Mouse (Mus musculus) hindbrain, embryonic 15.5 days (tissue): ENCODE data around the gene Fn1. TPM values are rescaled to one million over a fixed set of nuclear protein-coding genes. Genes with fewer than 3 reads are reported as not detected.

Experiments used
- ATAC-seq: fragments of 200-750 bp; cut with Nextera tagmentation; 2 replicates; pipeline ENCODE4 v1.8.0; 2017; ENCODE audit warnings: low read depth, moderate number of reproducible peaks, moderate TSS enrichment; ENCODE audit not compliant: low FRiP score
- H3K27ac ChIP-seq: fragments of 300-500 bp; sonication (generic); replicated peaks from 2 replicates; pipeline ENCODE4 v1.5.1; 2015; ENCODE audit warnings: mild to moderate bottlenecking, inconsistent platforms
- H3K27me3 ChIP-seq: fragments of 300-500 bp; sonication (generic); 2 replicates; pipeline ENCODE4 v1.6.1; 2015; ENCODE audit warnings: control low read depth, inconsistent platforms
- H3K36me3 ChIP-seq: fragments of 300-500 bp; sonication (generic); 2 replicates; pipeline ENCODE4 v1.6.1; 2015; ENCODE audit warnings: control low read depth, inconsistent platforms
- H3K4me1 ChIP-seq: fragments of 300-500 bp; sonication (generic); replicated peaks from 2 replicates; pipeline ENCODE4 v1.6.1; 2015; ENCODE audit warnings: control low read depth, inconsistent platforms
- H3K4me2 ChIP-seq: fragments of 300-500 bp; sonication (generic); 2 replicates; pipeline ENCODE4 v1.6.1; 2015; ENCODE audit warnings: moderate library complexity, mild to moderate bottlenecking, inconsistent platforms
- H3K4me3 ChIP-seq: fragments of 300-500 bp; sonication (generic); 2 replicates; pipeline ENCODE4 v1.5.1; 2015; ENCODE audit warnings: mild to moderate bottlenecking, inconsistent platforms
- H3K9ac ChIP-seq: fragments of 300-500 bp; sonication (generic); 2 replicates; pipeline ENCODE4 v1.6.1; 2015; ENCODE audit warnings: inconsistent platforms
- H3K9me3 ChIP-seq: fragments of 300-500 bp; sonication (generic); 2 replicates; pipeline ENCODE4 v1.6.1; 2016; ENCODE audit warnings: control low read depth, inconsistent platforms
- WGBS: fragments of 180-500 bp; shearing (Covaris S2); methylation state at CpG from one replicate; pipeline ENCODE4 v1.1.7; 2015; 5-methylcytosine and 5-hydroxymethylcytosine counted together
- polyA plus RNA-seq: library from polyadenylated mRNA; unstranded; fragments of >200 nt; fragmentation: Nextera tagmentation; extraction: Ambion mirVana; gene quantifications from 2 replicates; pipeline ENCODE4 v1.2.1, GENCODE M21; 2015

Fn1 gene
- polyA plus RNA-seq, 1 experiment from 2014 or later: 36.7 TPM

DNA sequence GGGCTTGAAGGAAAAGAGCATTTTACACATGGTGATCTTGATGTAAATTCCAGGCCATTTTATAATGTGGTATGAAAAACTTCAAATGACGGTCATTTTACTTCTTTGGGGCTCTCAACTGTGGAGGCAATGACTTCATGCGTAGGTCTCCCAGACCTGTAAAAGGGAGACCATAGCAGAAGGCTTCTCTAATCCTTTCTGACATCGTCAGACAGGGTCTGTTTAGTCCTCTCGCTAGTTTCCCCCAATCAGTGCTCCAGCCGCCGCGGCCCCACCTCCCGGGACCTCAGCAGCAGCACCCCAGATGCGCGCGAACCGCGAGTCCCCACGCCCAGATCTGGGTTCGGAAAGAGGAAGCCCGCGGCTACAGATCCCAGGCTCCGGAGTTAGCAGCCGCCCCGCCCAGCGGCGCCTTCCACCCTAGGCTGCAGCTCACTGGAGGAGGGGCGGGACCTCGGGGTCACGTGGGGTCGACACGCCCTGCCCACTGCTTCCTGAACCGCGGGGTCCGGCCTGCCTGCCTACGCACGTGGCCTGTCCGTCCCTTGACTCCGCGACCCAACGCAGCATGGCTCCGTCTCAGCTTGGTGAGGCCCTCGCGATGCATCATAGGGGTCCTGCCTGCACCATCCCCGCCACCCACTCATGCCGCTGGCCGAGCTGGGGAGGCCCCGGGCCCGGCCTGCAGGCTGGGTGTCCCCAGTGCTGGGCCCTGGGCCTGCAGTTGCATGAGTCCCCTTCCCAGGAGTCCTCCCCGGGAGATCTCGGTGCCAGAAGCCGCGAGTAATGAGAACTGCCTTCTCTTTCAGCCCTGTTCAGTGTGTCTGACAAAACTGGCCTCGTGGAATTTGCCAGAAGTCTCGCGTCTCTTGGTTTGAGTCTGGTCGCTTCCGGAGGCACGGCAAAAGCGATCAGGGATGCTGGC lies 96.0 kb downstream of the Fn1 start, which contains the start of gene Atic:
Atic (plus strand) TSS at position 463 of the 925 bp plus-strand sequence.
- H3K9ac ChIP-seq: peak within 1 kb of the TSS; percentile 69
- WGBS: under 1% methylated on average over 54 of the region's 55 CpGs
- peak within 1 kb of the TSS; percentile 74 for H3K27ac ChIP-seq
- H3K9me3 ChIP-seq: no peaks in the 10 kb centered on the region
- peak within 1 kb of the TSS; percentile 93 for H3K4me2 ChIP-seq
- peaks cover 15% of the 10 kb centered on the region; the same call in 1 of the 2 replicates for H3K36me3 ChIP-seq
- no peaks in the 10 kb centered on the region for H3K27me3 ChIP-seq
- H3K4me1 ChIP-seq: peaks cover 18% of the 10 kb centered on the region
- peak within 1 kb of the TSS; percentile 62 for H3K4me3 ChIP-seq
- ATAC-seq: peak; percentile 98

GRCm38 (mm10) chr1:71550626-71551195 lies 102.3 kb downstream of the Fn1 start:
- Histone ChIP-seq H3K27me3 (no peaks in the 10 kb centered on the region), H3K4me1 (no peaks in the 10 kb centered on the region), H3K36me3 (no peaks in the 10 kb centered on the region), H3K9me3 (no peaks in the 10 kb centered on the region), H3K27ac (no peak overlapping the region), H3K4me2 (no peak overlapping the region), H3K4me3 (no peak overlapping the region), H3K9ac (no peak overlapping the region)
- WGBS: 77% methylated on average over 10 of the region's 10 CpGs
- no peak for ATAC-seq

DNA sequence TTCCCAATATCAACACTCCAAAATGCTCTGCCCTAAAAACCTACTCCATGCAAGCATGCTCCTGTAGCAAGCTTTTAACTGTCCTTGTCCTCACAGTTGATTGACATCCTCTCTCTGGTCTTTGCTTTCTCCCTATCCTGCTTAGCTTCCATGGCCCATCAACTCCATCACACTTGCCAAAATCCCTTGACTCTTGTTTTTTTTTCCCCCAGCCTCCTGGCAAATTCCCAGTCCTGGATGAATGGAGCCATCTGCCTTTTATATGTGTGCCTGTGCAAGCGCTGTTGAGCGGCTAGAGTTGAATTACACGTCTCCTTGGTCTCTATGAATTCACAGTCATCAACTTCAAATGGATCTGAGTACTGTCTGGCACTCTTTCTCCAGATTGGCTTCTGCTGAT lies 112.6 kb downstream of the Fn1 start:
- 65% methylated on average over 3 of the region's 3 CpGs for WGBS
- no peaks in the 10 kb centered on the region for H3K36me3 ChIP-seq
- no peaks in the 10 kb centered on the region for H3K27me3 ChIP-seq
- H3K4me2 ChIP-seq: no peak overlapping the region
- ATAC-seq: no peak
- no peak overlapping the region for H3K4me3 ChIP-seq
- no peaks in the 10 kb centered on the region for H3K4me1 ChIP-seq
- no peak overlapping the region for H3K27ac ChIP-seq
- no peak overlapping the region for H3K9ac ChIP-seq
- no peaks in the 10 kb centered on the region for H3K9me3 ChIP-seq

- no peaks in the 10 kb centered on the region for H3K36me3 ChIP-seq
- H3K27ac ChIP-seq: no peak overlapping the region
- no peak overlapping the region for H3K9ac ChIP-seq
- H3K27me3 ChIP-seq: no peaks in the 10 kb centered on the region
- WGBS: 90% methylated on average over 4 of the region's 4 CpGs
- no peak overlapping the region for H3K4me3 ChIP-seq
- ATAC-seq: no peak
- no peaks in the 10 kb centered on the region for H3K4me1 ChIP-seq
- H3K9me3 ChIP-seq: no peaks in the 10 kb centered on the region
- H3K4me2 ChIP-seq: no peak overlapping the region
These were observed 113.4 kb downstream of the Fn1 start for GRCm38 (mm10) chr1:71539641-71540040.

Other genes starting within 250 kb of the Fn1 start
- 0.06 and 0.08 TPM in 2 replicates for gene Abca12, start 238.3 kb downstream of the Fn1 start, polyA plus RNA-seq
- gene Atic, start 96.0 kb downstream of the Fn1 start, polyA plus RNA-seq: 30.1 and 33.6 TPM in 2 replicates